Mouse (Mus musculus) CH12F3 (cell line): Measurements from ENCODE around the gene Slc5a5.

Experiments used
- in situ Hi-C: fragments of 300-500 bp; cut with MboI; formaldehyde crosslinking; loops from 2 replicates; pipeline ENCODE4 v1.14.3; 2020; ENCODE audit warnings: low sequenced_read_pairs

Slc5a5 gene

GRCm38 (mm10) chr8:70892022-70892895, at the start of gene Slc5a5:
Gene Slc5a5, minus strand, starts transcription at chr8:70892757.
- in situ Hi-C loops = no loop called here

GRCm38 (mm10) chr8:70941478-70941877, 48.9 kb upstream of the Slc5a5 start:
- in situ Hi-C loops = no loop called here

GRCm38 (mm10) chr8:70937200-70937599, 44.6 kb upstream of the Slc5a5 start:
- in situ Hi-C loops = no loop called here

GRCm38 (mm10) chr8:70934786-70935185, 42.2 kb upstream of the Slc5a5 start:
- in situ Hi-C loops = no loop called here

GRCm38 (mm10) chr8:70933036-70933435, 40.5 kb upstream of the Slc5a5 start:
- in situ Hi-C loops = no loop called here

GRCm38 (mm10) chr8:70931731-70932130, 39.2 kb upstream of the Slc5a5 start:
- in situ Hi-C loops = no loop called here

- in situ Hi-C loops = no loop called here
Observed at GRCm38 (mm10) chr8:70928778-70929322, 36.3 kb upstream of the Slc5a5 start.

- in situ Hi-C loops = no loop called here
Observed at GRCm38 (mm10) chr8:70928096-70928495, 35.5 kb upstream of the Slc5a5 start.

- in situ Hi-C loops = no loop called here
Observed at GRCm38 (mm10) chr8:70926396-70926795, 33.8 kb upstream of the Slc5a5 start.

GRCm38 (mm10) chr8:70925754-70926153, 33.2 kb upstream of the Slc5a5 start:
- in situ Hi-C loops = no loop called here

GRCm38 (mm10) chr8:70924151-70924550, 31.6 kb upstream of the Slc5a5 start:
- in situ Hi-C loops = no loop called here

GRCm38 (mm10) chr8:70920049-70920922, 27.7 kb upstream of the Slc5a5 start:
- in situ Hi-C loops = no loop called here

- in situ Hi-C loops = no loop called here
Observed at GRCm38 (mm10) chr8:70914704-70915103, 22.1 kb upstream of the Slc5a5 start.

GRCm38 (mm10) chr8:70913523-70913922, 21.0 kb upstream of the Slc5a5 start:
- in situ Hi-C loops = no loop called here

- in situ Hi-C loops = no loop called here
Observed at GRCm38 (mm10) chr8:70912955-70913354, 20.4 kb upstream of the Slc5a5 start.

GRCm38 (mm10) chr8:70911596-70911995, 19.0 kb upstream of the Slc5a5 start:
- in situ Hi-C loops = no loop called here

GRCm38 (mm10) chr8:70907518-70907917, 15.0 kb upstream of the Slc5a5 start:
- in situ Hi-C loops = no loop called here

GRCm38 (mm10) chr8:70905831-70906736, 13.5 kb upstream of the Slc5a5 start, which contains the start of gene Map1s:
Gene Map1s, plus strand, starts transcription at chr8:70905932.
- in situ Hi-C loops = no loop called here

- in situ Hi-C loops = no loop called here
Observed at GRCm38 (mm10) chr8:70905463-70905830, 12.9 kb upstream of the Slc5a5 start.

- in situ Hi-C loops = no loop called here
Observed at GRCm38 (mm10) chr8:70904532-70904931, 12.0 kb upstream of the Slc5a5 start.
